In genomic region chr7:75739075-75739725, GRCm38 (mm10) we compare ENCODE assay signal across 8 mouse cellular contexts.
A peak's percentile ranks its signal among the peaks of the same experiment; 100 is the strongest.
DNase-seq lines count a peak whose midpoint lies in the region; ATAC-seq and TF ChIP-seq lines count a peak whose summit lies in the region.

No protein-coding gene starts in this region.

- peak; percentile 95 for TF ChIP-seq CTCF in kidney, adult 2 months (conservative IDR thresholded peaks at IDR 0.05; ENCODE audit: insufficient read depth, insufficient read length, low read depth, low read length)

- ATAC-seq in limb, embryonic 12.5 days (ENCODE audit: insufficient number of reproducible peaks, insufficient read depth, low FRiP score, low TSS enrichment, low read depth), result peak; percentile 79; the same call in 1 of the 2 replicates
- peak; percentile 89 for ATAC-seq in midbrain, embryonic 15.5 days (replicated peaks)

- H3K4me2 ChIP-seq in limb, embryonic 12.5 days, result no peak overlapping the region
- H3K4me2 ChIP-seq in midbrain, embryonic 15.5 days, result no peak overlapping the region

- DNase-seq in urinary bladder, postnatal 25 days (ENCODE audit: low spot score), result peak; percentile 38
- DNase-seq in urinary bladder, postnatal 4 days (ENCODE audit: low spot score in 2 of 2), result no peak
- DNase-seq in embryonic facial prominence, embryonic 10.5 days (ENCODE audit: low spot score), result peak; percentile 64
- DNase-seq in heart, adult 8-10 months (ENCODE audit: low spot score), result peak; percentile 51
- DNase-seq in kidney, adult 2 months, result peak; percentile 68
- DNase-seq in spleen, postnatal 36 days (ENCODE audit: low spot score in 2 of 2), result peak; percentile 51 to 58

- H3K4me1 ChIP-seq in embryonic facial prominence, embryonic 10.5 days, result no peaks in the 10 kb centered on the region
- H3K4me1 ChIP-seq in kidney, adult 2 months (ENCODE audit: control insufficient read depth, insufficient read depth, low read length), result no peaks in the 10 kb centered on the region
- no peaks in the 10 kb centered on the region for H3K4me1 ChIP-seq in limb, embryonic 12.5 days (replicated peaks)
- H3K4me1 ChIP-seq in midbrain, embryonic 15.5 days, result no peaks in the 10 kb centered on the region

- WGBS in embryonic facial prominence, embryonic 10.5 days, result 57% methylated on average over 10 of the region's 10 CpGs
- 49% methylated on average over 10 of the region's 10 CpGs for WGBS in kidney, adult 2 months
- WGBS in limb, embryonic 12.5 days, result 50% methylated on average over 10 of the region's 10 CpGs
- 57% methylated on average over 10 of the region's 10 CpGs for WGBS in midbrain, embryonic 15.5 days

- no peaks in the 10 kb centered on the region for H3K9me3 ChIP-seq in embryonic facial prominence, embryonic 10.5 days
- no peaks in the 10 kb centered on the region for H3K9me3 ChIP-seq in limb, embryonic 12.5 days
- no peaks in the 10 kb centered on the region for H3K9me3 ChIP-seq in midbrain, embryonic 15.5 days

- H3K27me3 ChIP-seq in embryonic facial prominence, embryonic 10.5 days (replicated peaks; ENCODE audit: low read depth, poor library complexity, severe bottlenecking), result no peaks in the 10 kb centered on the region
- H3K27me3 ChIP-seq in kidney, adult 2 months (replicated peaks; ENCODE audit: control insufficient read depth, insufficient read depth, low read length), result no peaks in the 10 kb centered on the region
- no peaks in the 10 kb centered on the region for H3K27me3 ChIP-seq in limb, embryonic 12.5 days
- H3K27me3 ChIP-seq in midbrain, embryonic 15.5 days (replicated peaks), result no peaks in the 10 kb centered on the region

- H3K4me3 ChIP-seq in embryonic facial prominence, embryonic 10.5 days, result no peak overlapping the region
- H3K4me3 ChIP-seq in kidney, adult 2 months (ENCODE audit: insufficient read depth, low read depth, low read length), result no peak overlapping the region
- H3K4me3 ChIP-seq in limb, embryonic 12.5 days (replicated peaks), result no peak overlapping the region
- H3K4me3 ChIP-seq in midbrain, embryonic 15.5 days, result no peak overlapping the region

- H3K36me3 ChIP-seq in embryonic facial prominence, embryonic 10.5 days (replicated peaks), result peaks cover 93% of the 10 kb centered on the region
- peaks cover 8% of the 10 kb centered on the region for H3K36me3 ChIP-seq in kidney, adult 2 months (ENCODE audit: control insufficient read depth, insufficient read depth, low read length)
- H3K36me3 ChIP-seq in limb, embryonic 12.5 days, result peaks cover 76% of the 10 kb centered on the region
- H3K36me3 ChIP-seq in midbrain, embryonic 15.5 days (replicated peaks), result no peaks in the 10 kb centered on the region

- no peak overlapping the region for H3K9ac ChIP-seq in limb, embryonic 12.5 days (replicated peaks)
- H3K9ac ChIP-seq in midbrain, embryonic 15.5 days, result no peak overlapping the region

- TF ChIP-seq POLR2A in kidney, adult 2 months (IDR thresholded peaks at IDR 0.05; ENCODE audit: low read depth, low read length), result no peak

- H3K27ac ChIP-seq in embryonic facial prominence, embryonic 10.5 days (replicated peaks), result no peak overlapping the region
- no peak overlapping the region for H3K27ac ChIP-seq in kidney, adult 2 months (ENCODE audit: insufficient read depth, low read depth, low read length)
- H3K27ac ChIP-seq in limb, embryonic 12.5 days, result no peak overlapping the region
- no peak overlapping the region for H3K27ac ChIP-seq in midbrain, embryonic 15.5 days

Comparison
In these comparisons a context has a peak if more than half of its experiments do, and no peak if none do; other contexts are left out.
1. DNase-seq: peak in urinary bladder, postnatal 25 days (single experiment), embryonic facial prominence, embryonic 10.5 days (single experiment), heart, adult 8-10 months (single experiment), kidney, adult 2 months (single experiment) and spleen, postnatal 36 days (2 of 2); none in urinary bladder, postnatal 4 days (0 of 2).